Mouse (Mus musculus): ENCODE data around the gene Nin.
A peak's percentile ranks its signal among the peaks of the same experiment; 100 is the strongest.

The Nin gene

GRCm38 (mm10) chr12:70118721-70119345, 5.3 kb upstream of the Nin start:
- no peak for DNase-seq (ENCODE audit: low spot score)

DNA sequence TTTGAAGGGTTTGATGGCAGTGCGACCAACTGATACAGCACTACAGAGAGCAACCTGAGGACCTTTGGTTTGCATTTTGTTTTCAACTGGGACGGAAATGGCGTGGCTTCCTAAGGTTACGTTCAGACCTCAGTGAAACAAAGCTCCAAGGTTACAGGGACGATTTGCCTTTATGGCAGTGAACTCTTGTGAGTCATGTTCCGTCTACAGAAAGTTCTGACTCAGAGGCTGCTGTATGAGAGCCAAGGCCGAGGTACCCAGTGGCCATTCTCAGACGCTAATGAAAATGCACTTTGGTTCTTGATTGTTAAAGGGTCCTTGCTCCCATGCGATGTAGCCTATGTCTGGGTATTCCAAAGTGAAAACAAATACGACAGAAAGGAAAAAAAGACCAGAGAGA, 3.6 kb upstream of the Nin start:
- DNase-seq (ENCODE audit: low spot score), result no peak

- DNase-seq (ENCODE audit: low spot score), result no peak
Observed at GRCm38 (mm10) chr12:70112090-70112383, 1.5 kb downstream of the Nin start.

DNA sequence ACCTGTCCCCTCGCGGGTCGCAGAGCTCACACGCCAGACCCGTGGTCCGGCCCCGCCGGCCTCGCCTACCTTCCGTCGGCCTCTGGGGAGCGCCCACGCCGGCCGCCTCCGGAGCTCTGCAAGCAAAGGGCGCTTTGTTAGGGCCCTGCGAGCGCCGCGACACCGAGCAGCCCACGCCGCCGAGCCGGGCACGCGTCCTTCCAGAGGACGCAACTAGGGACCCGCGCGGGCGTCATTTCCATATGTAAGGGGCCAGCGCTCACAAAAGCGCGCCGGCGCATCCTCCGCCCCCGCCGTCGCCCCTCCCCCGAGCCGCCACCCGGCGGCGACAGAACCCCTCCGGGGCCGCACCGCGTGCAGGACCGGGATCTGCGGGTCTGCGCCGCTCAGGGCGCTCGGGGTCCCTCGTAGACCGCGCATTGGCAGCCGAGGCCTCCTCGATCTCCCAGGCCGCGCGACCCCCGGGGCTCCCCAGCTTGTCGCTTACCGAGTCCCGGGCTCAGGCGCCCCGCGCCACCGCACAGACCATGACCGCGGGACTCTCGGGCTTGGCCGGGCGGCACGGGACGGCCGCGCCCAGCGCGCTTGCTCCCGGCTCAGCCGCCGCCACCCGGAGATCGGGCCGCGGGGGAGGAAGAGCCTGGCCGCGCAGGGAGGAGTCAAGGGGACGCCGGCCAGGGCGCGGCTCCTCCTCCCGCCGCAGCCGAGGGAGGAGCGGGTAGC, 2.0 kb downstream of the Nin start:
- peak; percentile 68 for DNase-seq (ENCODE audit: low spot score)

GRCm38 (mm10) chr12:70111117-70111366, 2.5 kb downstream of the Nin start:
- DNase-seq (ENCODE audit: low spot score), result peak; percentile 25

DNA sequence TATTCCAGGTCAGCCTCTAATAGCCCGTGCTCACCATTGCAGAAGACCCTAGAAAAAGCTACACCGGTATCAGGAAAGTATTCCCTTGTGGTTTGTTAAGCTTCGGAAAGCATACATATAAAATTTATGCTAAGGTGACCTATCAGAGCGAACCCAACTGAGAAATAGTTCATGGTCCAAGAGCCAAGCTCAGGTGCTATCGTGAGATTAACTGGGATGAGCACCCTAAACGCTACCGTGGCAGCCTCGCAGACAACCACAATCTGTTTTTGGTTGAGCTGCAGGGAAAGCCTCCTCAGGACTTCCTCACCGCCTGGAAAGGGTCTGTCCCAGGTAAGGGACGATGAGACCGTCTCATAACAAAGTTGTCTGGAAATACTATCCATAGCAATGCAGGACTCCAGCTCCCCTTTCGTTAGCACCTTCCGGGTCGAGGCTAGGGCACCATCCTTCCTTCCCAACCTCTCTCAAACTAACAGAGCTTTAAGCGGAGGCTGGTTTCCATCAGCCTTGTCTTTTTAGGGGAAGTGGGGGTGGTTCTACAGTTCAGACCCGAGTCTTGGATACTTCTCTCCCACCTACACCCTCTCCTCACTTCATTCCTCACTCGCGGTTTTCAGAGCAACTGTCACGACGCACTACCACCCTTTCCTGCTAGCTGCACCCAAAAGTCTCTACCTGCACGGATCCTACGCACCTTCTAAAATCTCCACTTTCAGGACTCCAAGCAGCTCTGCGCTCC, 3.0 kb downstream of the Nin start:
- DNase-seq (ENCODE audit: low spot score), result peak; percentile 42

- DNase-seq (ENCODE audit: low spot score), result no peak
Observed at GRCm38 (mm10) chr12:70109921-70110320, 3.6 kb downstream of the Nin start.

GRCm38 (mm10) chr12:70108104-70108503, 5.4 kb downstream of the Nin start:
- peak; percentile 60 for DNase-seq (ENCODE audit: low spot score)

DNA sequence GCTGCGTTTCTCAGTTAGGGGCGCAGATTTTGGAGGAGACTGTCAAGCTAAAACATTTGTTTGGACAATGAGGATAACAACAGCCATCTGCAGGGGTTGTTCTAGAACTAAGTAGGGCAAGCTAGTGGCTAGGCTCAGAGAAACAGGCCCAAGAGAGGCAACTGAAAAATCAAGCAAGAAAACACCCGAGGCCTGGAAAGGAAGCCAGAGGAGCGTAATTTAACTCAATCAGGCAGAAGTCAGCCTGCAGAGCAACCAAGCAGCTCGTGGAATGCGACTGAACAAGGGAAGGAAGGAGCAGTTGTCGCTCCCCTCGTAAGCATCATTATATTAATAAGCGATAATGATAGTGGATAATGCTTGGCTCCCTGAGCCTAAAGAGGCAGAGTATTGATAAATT, 7.0 kb downstream of the Nin start:
- DNase-seq (ENCODE audit: low spot score), result no peak

DNA sequence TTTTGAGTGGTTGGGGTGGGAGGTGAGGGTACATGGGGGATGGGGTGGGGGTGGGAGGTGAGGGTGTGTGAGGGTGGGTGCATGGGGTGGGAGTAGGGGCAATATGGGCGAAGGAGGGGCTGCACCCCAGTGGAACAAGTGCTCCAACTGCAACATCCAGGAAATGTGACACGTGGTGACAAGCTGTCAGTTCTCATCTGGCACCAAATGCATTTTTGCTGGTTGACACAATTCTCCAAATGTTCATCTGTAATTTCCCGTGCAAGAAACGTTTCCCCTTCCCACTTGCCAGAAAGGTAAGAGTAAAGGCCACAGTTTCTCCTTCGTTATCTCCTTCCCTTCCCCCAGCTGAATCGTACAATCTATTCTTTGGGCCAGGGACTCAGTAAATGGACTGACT, 7.6 kb downstream of the Nin start:
- DNase-seq (ENCODE audit: low spot score), result no peak

- no peak for DNase-seq (ENCODE audit: low spot score)
Observed at GRCm38 (mm10) chr12:70104776-70105420, 8.6 kb downstream of the Nin start.

DNA sequence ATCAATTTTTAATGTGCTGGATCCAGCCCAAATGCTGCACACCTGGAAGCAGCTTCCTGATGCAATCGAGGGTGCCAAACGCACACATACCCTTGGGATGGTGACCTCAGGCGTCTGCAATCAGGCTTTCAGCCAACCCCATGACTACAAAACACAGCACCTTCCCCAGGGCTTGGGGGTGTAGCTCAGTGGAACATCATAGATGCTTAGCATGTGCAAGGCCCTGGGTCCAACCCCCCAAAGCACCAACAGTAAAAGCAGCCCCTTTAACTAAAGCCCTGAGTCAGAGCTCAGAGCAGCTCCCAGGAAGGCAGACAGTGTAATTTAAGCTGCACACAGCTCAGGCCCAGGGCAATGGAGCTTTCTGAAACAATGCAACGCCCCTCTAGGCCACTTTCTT, 9.3 kb downstream of the Nin start:
- no peak for DNase-seq (ENCODE audit: low spot score)

DNA sequence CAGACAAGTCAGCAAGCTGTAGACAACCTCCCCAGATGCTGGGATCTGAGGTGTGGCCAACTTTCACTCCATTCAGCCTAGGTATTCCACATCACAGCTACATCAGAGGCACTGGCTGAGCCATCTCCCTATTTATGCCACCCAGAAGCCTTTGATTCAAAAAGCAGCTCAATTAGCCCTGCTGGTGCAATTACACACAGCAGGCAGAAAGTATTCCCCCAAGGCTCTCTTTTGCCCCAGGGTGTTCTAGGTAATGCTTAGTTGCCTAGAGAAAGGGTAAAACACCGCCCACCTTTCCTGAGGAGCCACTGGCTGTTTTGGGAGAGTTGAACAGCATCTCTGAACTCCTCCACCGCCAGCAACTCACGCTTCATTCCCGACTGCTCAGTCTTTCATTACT, 10.3 kb downstream of the Nin start:
- DNase-seq (ENCODE audit: low spot score), result no peak

DNA sequence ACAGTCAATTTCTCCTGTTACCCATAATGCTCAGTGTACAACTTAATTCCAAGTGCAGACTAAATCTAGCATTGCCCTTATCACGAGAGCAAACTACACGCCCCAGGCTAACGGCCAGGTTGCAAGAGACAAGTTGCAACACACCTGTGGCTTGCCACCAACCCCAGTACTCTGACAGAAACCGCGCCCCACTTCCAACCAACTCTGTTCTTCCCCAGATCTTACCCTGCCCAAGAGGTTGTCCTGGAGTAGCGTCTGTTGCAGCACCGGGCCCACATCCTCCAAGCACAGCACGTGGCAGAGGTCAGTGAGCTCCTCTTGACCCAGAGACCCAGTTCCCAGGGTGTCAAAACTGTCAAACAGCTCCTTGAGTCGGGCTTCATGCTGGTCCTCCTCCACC, 11.1 kb downstream of the Nin start:
- no peak for DNase-seq (ENCODE audit: low spot score)

DNA sequence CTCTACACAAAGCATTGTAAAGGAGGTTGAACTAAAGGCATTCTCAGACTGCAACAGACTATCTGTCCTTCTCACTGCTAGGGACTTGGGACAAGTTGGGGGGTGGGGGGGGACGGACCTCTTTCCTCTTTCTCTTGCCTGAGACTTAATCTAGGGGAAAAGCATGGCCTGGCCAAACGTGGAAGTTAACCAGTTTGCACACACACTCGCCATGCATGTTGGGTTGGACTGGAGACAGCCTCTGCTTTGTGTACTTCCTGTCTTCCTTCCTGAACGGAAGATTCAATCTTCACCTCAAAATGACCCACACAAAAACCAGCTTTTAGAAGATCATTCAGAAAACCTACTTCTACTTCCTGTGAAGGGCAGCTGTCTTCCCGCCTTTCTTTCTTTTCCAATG, 11.7 kb downstream of the Nin start:
- no peak for DNase-seq (ENCODE audit: low spot score)

DNA sequence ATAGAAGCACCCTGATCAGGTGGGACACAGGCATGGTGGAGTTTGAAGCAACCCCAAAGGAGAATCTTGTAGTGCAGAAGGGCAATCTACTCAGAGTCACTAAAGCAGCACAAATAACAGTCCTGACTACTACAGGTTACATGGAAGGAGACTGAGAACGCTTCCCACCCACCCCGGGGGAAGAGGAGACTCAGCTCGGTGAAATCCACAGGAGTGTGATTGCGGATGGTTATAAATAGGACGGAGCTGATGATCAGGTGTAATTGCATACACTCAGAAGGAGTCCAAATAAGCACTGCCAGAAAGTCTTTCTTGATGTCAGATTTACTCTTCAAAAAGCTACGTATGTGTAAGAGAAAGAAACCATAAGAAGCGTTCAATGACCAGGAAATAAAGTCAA, 15.6 kb downstream of the Nin start:
- DNase-seq (ENCODE audit: low spot score), result no peak

DNA sequence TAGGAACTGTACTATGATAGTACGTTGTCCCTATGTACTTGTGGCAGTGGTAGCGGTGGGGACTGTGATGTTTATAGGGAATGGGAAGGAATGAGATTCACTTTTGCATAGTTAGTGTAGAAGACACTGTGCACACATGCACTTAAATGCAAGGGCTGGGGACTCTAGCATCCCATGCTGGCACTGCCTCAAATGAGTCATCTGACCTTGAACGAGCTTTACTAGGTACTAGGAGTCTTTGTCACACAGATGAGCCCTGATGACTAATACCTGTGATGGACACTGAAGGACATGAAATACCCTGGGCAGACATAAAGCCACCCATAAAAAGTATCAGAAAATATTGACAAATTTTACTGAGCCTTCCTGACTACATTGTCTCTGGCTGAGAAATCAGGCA, 16.2 kb downstream of the Nin start:
- no peak for DNase-seq (ENCODE audit: low spot score)

- no peak for DNase-seq (ENCODE audit: low spot score)
Observed at GRCm38 (mm10) chr12:70093266-70093893, 20.1 kb downstream of the Nin start.

DNA sequence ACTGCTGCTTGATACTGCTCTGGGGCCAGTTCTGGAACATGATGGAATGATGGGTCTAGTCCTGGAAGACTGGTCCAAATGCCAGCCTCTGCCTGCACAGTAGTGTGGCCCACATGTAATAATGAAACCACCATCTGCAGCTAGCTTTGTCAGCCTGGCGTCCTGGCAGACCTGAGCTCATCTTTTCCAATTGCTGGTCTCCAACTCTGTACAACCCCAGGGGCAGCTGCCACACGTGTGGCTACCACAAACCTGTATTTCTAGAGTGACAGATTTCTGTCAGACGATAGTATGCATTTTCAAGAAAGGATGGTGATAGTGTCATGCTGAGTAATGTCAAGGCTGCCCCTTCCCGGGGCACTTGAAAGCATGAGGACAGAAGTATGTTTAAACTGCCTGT, 25.2 kb downstream of the Nin start:
- DNase-seq (ENCODE audit: low spot score), result no peak

DNA sequence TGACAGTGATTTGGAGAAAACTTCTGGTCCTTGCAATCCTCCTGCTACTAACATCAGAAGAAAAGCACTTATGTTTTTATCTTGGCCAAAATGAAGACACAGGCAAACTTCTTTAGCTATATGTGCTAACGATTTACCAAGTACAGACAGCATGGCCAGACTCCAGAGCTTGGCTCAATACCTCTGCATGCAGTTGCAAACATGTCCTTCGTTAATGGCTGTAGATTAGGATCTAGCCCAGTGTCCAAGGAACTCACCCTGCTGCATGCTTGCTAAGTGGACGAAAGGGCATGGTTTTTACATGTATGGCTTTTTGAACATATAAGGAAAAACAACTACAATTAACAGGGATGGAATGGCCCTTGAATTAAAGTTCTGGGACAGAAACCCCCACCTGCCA, 28.2 kb downstream of the Nin start:
- no peak for DNase-seq (ENCODE audit: low spot score)

- DNase-seq (ENCODE audit: low spot score), result no peak
Observed at GRCm38 (mm10) chr12:70084198-70084597, 29.3 kb downstream of the Nin start.

GRCm38 (mm10) chr12:70083737-70084136, 29.8 kb downstream of the Nin start:
- DNase-seq (ENCODE audit: low spot score), result no peak
